Mouse (Mus musculus) intestine, postnatal 0 days (tissue): ENCODE measurements around the gene Vangl1. TPM values are rescaled to one million over a fixed set of nuclear protein-coding genes. Genes with fewer than 3 reads are reported as not detected.

ENCODE experiments used
- ATAC-seq: fragments of 200-750 bp; cut with Nextera tagmentation; 2 replicates; pipeline ENCODE4 v1.8.0; 2017; ENCODE audit warnings: mild to moderate bottlenecking, moderate TSS enrichment, moderate library complexity
- H3K27ac ChIP-seq: fragments of 300-500 bp; sonication (generic); 2 replicates; pipeline ENCODE4 v1.5.1; 2014; ENCODE audit warnings: mild to moderate bottlenecking, low read depth, low read length, moderate library complexity
- H3K27me3 ChIP-seq: fragments of 300-500 bp; sonication (generic); replicated peaks from 2 replicates; pipeline ENCODE4 v1.6.1; 2014; ENCODE audit warnings: low read length, mixed read lengths; ENCODE audit not compliant: control insufficient read depth, insufficient read depth
- H3K36me3 ChIP-seq: fragments of 300-500 bp; sonication (generic); 2 replicates; pipeline ENCODE4 v1.6.1; 2014; ENCODE audit warnings: mild to moderate bottlenecking, moderate library complexity; ENCODE audit not compliant: control insufficient read depth, insufficient read depth
- H3K4me1 ChIP-seq: fragments of 300-500 bp; sonication (generic); replicated peaks from 2 replicates; pipeline ENCODE4 v1.6.1; 2014; ENCODE audit warnings: antibody characterized with exemption, low read length, mixed read lengths; ENCODE audit not compliant: control insufficient read depth, insufficient read depth
- H3K4me2 ChIP-seq: fragments of 300-500 bp; sonication (generic); replicated peaks from 2 replicates; pipeline ENCODE4 v1.6.1; 2014; ENCODE audit warnings: low read depth, mild to moderate bottlenecking, moderate library complexity
- H3K4me3 ChIP-seq: fragments of 300-500 bp; sonication (generic); 2 replicates; pipeline ENCODE4 v1.5.1; 2014; ENCODE audit warnings: low read depth, low read length
- H3K9ac ChIP-seq: fragments of 300-500 bp; sonication (generic); 2 replicates; pipeline ENCODE4 v1.6.1; 2014; ENCODE audit warnings: mild to moderate bottlenecking, low read depth, low read length
- H3K9me3 ChIP-seq: fragments of 300-500 bp; sonication (generic); 2 replicates; pipeline ENCODE4 v1.6.1; 2016; ENCODE audit warnings: mixed run types; ENCODE audit not compliant: control insufficient read depth
- CTCF ChIP-seq: sonication (generic); IDR thresholded peaks from 2 replicates; pipeline ENCODE4 v1.5.1; 2016; ENCODE audit warnings: low read depth, mild to moderate bottlenecking, control low read depth, antibody characterized with exemption, moderate library complexity
- WGBS: fragments of 180-500 bp; shearing (Covaris S2); extraction: QIAGEN DNeasy Blood & Tissue Kit; methylation state at CpG from one replicate; pipeline ENCODE4 v1.1.7; 2014; 5-methylcytosine and 5-hydroxymethylcytosine counted together
- polyA plus RNA-seq: library from polyadenylated mRNA; unstranded; fragments of >200 nt; fragmentation: Nextera tagmentation; extraction: Ambion mirVana; gene quantifications from 2 replicates; pipeline ENCODE4 v1.2.1, GENCODE M21; 2015

Gene Vangl1
- polyA plus RNA-seq, 1 experiment from 2014 or later = 7.2 TPM

- whole genome bisulfite sequencing = 19% methylated on average over 7 of the region's 7 CpGs
- Histone ChIP-seq H3K27me3 (peaks cover 7% of the 10 kb centered on the region; the same call in 1 of the 2 replicates), H3K9me3 (no peaks in the 10 kb centered on the region), H3K9ac (peak overlapping the region; percentile 73; the same call in 1 of the 2 replicates), H3K27ac (no peak overlapping the region), H3K36me3 (no peaks in the 10 kb centered on the region), H3K4me2 (peak overlapping the region; percentile 96), H3K4me1 (no peaks in the 10 kb centered on the region), H3K4me3 (peak overlapping the region; percentile 73)
- ATAC-seq = no peak
- no peak for TF ChIP-seq CTCF
Measured at GRCm38 (mm10) chr3:102203131-102203530, 1.4 kb downstream of the Vangl1 start.

DNA sequence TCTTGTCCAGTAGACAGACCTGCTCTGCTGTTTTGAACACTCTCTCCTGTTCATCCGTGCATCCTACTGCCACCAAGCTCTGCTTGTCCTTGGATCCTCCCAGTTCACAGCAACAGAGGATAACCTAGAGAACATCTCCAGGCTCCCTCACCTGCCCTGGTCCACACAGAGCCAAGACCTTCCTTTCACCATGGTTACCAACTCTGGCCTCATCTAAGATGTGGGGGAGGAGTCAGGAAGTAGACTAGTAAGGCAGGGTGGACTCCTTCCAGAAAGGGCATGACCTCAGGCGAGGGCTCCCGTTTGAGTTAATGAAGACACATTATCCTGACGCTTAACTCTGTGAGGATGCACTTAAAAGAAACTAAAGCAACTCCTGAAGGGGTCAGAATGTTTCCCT is 4.5 kb downstream of the Vangl1 start:
- H3K9ac ChIP-seq = no peak overlapping the region
- H3K4me1 ChIP-seq = peaks cover 5% of the 10 kb centered on the region

DNA sequence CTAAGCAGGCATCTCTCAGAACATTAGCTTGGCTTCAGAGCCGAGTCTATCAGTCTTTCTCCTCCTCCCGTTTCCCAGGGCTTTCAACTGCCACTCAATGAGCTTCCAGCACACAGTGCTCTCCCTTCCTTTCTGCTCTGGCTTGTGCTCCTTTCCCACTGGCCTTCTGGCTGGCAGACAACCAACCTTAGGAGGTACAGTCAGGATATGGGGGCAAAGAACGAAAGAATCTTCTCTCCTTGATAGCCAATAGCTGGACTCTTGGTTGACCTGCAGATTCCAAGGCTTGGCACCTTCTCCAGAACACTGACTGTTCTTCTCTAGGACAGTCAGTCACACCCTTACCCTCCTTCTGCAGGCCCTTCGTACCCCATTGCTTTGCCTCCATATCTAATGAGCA is 5.3 kb downstream of the Vangl1 start:
- TF ChIP-seq CTCF = no peak
- WGBS = 65% methylated on average over 4 of the region's 4 CpGs
- no peak for ATAC-seq
- Histone ChIP-seq H3K9me3 (no peaks in the 10 kb centered on the region), H3K4me3 (no peak overlapping the region), H3K4me1 (peaks cover 12% of the 10 kb centered on the region), H3K27ac (no peak overlapping the region), H3K9ac (no peak overlapping the region), H3K36me3 (peaks cover 2% of the 10 kb centered on the region; the same call in 1 of the 2 replicates), H3K27me3 (no peaks in the 10 kb centered on the region), H3K4me2 (no peak overlapping the region)

More for the DNA sequence above, 4.5 kb downstream of the Vangl1 start:
- WGBS = 60% methylated on average over 4 of the region's 4 CpGs
- Histone ChIP-seq H3K9me3 (no peaks in the 10 kb centered on the region), H3K27ac (no peak overlapping the region), H3K4me2 (no peak overlapping the region), H3K4me3 (no peak overlapping the region), H3K27me3 (no peaks in the 10 kb centered on the region), H3K36me3 (no peaks in the 10 kb centered on the region)
- no peak for TF ChIP-seq CTCF
- ATAC-seq = no peak

- Histone ChIP-seq H3K4me2 (no peak overlapping the region), H3K9ac (no peak overlapping the region), H3K9me3 (no peaks in the 10 kb centered on the region), H3K27ac (no peak overlapping the region), H3K4me3 (no peak overlapping the region), H3K4me1 (peaks cover 20% of the 10 kb centered on the region), H3K27me3 (no peaks in the 10 kb centered on the region), H3K36me3 (peaks cover 3% of the 10 kb centered on the region; the same call in 1 of the 2 replicates)
- WGBS = 69% methylated on average over 6 of the region's 6 CpGs
- ATAC-seq = no peak
- no peak for TF ChIP-seq CTCF
Measured at GRCm38 (mm10) chr3:102198446-102198845, 6.0 kb downstream of the Vangl1 start.

DNA sequence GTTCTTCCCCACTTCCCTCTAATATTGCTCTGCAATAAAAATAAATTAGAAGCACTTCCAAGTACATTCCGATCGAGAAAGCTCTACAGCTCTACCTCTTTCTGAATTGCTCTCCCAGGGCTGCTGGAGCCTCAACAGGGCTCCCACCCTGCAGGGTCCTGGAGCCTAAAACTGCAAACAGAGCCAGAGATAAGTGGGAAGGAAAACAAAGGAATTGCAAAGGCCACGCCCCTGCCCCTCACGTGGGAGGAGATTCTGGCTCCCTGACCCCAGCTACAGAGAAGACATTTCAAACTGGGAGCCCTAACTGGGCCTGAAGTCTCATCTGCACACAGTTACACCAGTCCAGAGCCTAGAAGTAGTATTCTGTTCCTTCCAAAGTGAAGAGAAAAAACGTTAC is 6.7 kb downstream of the Vangl1 start:
- Histone ChIP-seq H3K4me1 (peaks cover 26% of the 10 kb centered on the region), H3K4me3 (no peak overlapping the region), H3K4me2 (peak overlapping the region; percentile 31), H3K36me3 (peaks cover 3% of the 10 kb centered on the region; the same call in 1 of the 2 replicates), H3K27me3 (no peaks in the 10 kb centered on the region), H3K27ac (no peak overlapping the region), H3K9ac (no peak overlapping the region), H3K9me3 (no peaks in the 10 kb centered on the region)
- 18% methylated on average over 5 of the region's 5 CpGs for WGBS
- ATAC-seq = no peak
- no peak for TF ChIP-seq CTCF

- ATAC-seq = no peak
- H3K4me1 ChIP-seq = peaks cover 26% of the 10 kb centered on the region
- 0 out of 2 replicates have a peak overlapping the region, but pooled peaks have one; percentile 31 for H3K4me2 ChIP-seq
Measured at GRCm38 (mm10) chr3:102197152-102197551, 7.3 kb downstream of the Vangl1 start.

More at GRCm38 (mm10) chr3:102197152-102197551, 7.3 kb downstream of the Vangl1 start:
- no peaks in the 10 kb centered on the region for H3K9me3 ChIP-seq
- no peak overlapping the region for H3K27ac ChIP-seq
- no peaks in the 10 kb centered on the region for H3K27me3 ChIP-seq
- TF ChIP-seq CTCF = no peak
- no peak overlapping the region for H3K9ac ChIP-seq
- WGBS = 57% methylated on average over 5 of the region's 5 CpGs
- H3K36me3 ChIP-seq = peaks cover 3% of the 10 kb centered on the region; the same call in 1 of the 2 replicates
- H3K4me3 ChIP-seq = no peak overlapping the region
